Mouse (Mus musculus) lung, embryonic 16.5 days (tissue): ENCODE measurements around the gene Ubc. TPM values are rescaled to one million over a fixed set of nuclear protein-coding genes. Genes with fewer than 3 reads are reported as not detected.

ENCODE experiments used
- ATAC-seq: fragments of 200-750 bp; cut with Nextera tagmentation; 2 replicates; pipeline ENCODE4 v1.8.0; 2017; ENCODE audit warnings: low read depth, mild to moderate bottlenecking, moderate library complexity
- H3K27ac ChIP-seq: fragments of 300-500 bp; sonication (generic); 2 replicates; pipeline ENCODE4 v1.5.1; 2014; ENCODE audit warnings: mild to moderate bottlenecking, control low read depth, low read length
- H3K27me3 ChIP-seq: fragments of 300-500 bp; sonication (generic); 2 replicates; pipeline ENCODE4 v1.6.1; 2014; ENCODE audit warnings: low read depth, low read length, mixed read lengths; ENCODE audit not compliant: control insufficient read depth, insufficient read depth
- H3K36me3 ChIP-seq: fragments of 300-500 bp; sonication (generic); 2 replicates; pipeline ENCODE4 v1.6.1; 2014; ENCODE audit warnings: low read length; ENCODE audit not compliant: control insufficient read depth, insufficient read depth
- H3K4me1 ChIP-seq: fragments of 300-500 bp; sonication (generic); replicated peaks from 2 replicates; pipeline ENCODE4 v1.6.1; 2014; ENCODE audit warnings: low read length, mixed read lengths; ENCODE audit not compliant: control insufficient read depth, insufficient read depth
- H3K4me2 ChIP-seq: fragments of 300-500 bp; sonication (generic); 2 replicates; pipeline ENCODE4 v1.6.1; 2014; ENCODE audit warnings: low read depth, low read length, control low read depth
- H3K4me3 ChIP-seq: fragments of 300-500 bp; sonication (generic); 2 replicates; pipeline ENCODE4 v1.5.1; 2014; ENCODE audit warnings: mild to moderate bottlenecking, low read length, control low read depth
- H3K9ac ChIP-seq: fragments of 300-500 bp; sonication (generic); 2 replicates; pipeline ENCODE4 v1.6.1; 2014; ENCODE audit warnings: low read length, control low read depth
- H3K9me3 ChIP-seq: fragments of 300-500 bp; sonication (generic); 2 replicates; pipeline ENCODE4 v1.6.1; 2016; ENCODE audit warnings: low read length; ENCODE audit not compliant: control insufficient read depth
- WGBS: fragments of 180-500 bp; shearing (Covaris S2); extraction: QIAGEN DNeasy Blood & Tissue Kit; methylation state at CpG from one replicate; pipeline ENCODE4 v1.1.7; 2014; 5-methylcytosine and 5-hydroxymethylcytosine counted together
- polyA plus RNA-seq: library from polyadenylated mRNA; unstranded; fragments of >200 nt; fragmentation: Nextera tagmentation; extraction: Ambion mirVana; gene quantifications from 2 replicates; pipeline ENCODE4 v1.2.1, GENCODE M21; 2015

Ubc gene
- polyA plus RNA-seq, 1 experiment from 2014 or later = 1,205 TPM

DNA sequence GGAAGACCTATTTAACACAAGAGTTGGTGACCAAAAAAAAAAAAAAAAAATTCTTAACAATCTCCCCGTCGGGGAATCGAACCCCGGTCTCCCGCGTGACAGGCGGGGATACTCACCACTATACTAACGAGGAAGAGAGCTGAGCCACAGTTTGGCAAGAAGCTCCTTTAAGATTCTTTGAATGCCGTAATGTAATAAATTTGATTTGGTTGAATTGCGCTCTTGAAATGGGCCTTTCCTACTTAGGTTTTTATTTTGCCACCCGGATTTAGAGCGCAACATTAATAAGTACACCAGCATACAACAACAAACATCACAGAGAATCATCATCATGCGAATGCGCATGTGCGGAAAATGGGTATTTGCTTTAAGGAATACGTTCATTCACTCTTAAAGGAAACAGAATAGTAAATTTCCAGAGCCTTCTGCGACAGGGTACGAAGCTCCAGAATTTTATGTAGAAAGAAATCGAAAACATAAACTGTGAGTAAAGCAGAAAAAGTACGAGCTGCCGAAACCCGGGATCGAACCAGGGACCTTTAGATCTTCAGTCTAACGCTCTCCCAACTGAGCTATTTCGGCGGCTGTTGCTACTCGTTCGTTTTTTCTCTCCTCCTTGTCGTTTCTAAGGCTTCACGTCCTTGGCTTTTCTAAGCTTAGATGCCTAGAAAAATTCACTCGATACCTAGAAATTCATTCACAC lies 15.7 kb upstream of the Ubc start:
- peak overlapping the region; percentile 90 for H3K27ac ChIP-seq
- peak overlapping the region; percentile 67 for H3K4me3 ChIP-seq
- under 1% methylated on average over 31 of the region's 31 CpGs for WGBS
- H3K27me3 ChIP-seq = no peaks in the 10 kb centered on the region
- no peaks in the 10 kb centered on the region for H3K9me3 ChIP-seq
- peak overlapping the region; percentile 74 for H3K4me2 ChIP-seq
- peak; percentile 75 for ATAC-seq
- no peaks in the 10 kb centered on the region for H3K36me3 ChIP-seq
- peak overlapping the region; percentile 77 for H3K9ac ChIP-seq
- H3K4me1 ChIP-seq = peaks cover 16% of the 10 kb centered on the region

DNA sequence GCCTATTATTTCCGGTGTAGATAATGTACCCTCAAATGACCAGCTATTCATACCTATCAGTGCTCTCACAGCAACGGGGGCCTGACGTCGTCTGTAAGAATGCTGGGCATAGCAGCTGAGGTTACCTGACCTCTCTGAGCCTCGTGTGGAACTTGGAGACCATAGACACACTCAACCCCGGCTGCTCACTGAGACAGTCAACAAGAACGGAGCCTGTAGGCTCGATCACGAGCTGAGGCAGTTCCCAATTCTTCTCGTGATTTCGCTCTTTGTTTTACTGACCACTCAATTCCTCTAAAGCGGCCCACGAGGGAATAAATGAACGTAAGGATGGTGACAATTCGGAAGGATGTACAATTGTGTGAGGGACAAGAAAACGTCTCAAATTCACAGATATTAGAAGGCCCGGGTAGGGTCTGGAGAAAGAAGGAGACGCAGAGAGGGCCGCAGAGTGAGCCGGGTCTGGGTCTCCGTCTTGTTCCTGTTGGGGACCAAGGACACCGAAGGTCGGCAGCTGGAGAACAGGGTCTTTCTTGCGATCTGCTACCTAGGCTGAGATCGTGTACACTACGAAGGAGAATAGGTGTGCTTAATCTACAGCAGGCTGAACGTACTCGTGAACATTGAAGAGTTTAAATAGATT lies 15.0 kb upstream of the Ubc start:
- Histone ChIP-seq H3K9me3 (no peaks in the 10 kb centered on the region), H3K27ac (peak overlapping the region; percentile 69), H3K27me3 (no peaks in the 10 kb centered on the region), H3K9ac (peak overlapping the region; percentile 62), H3K36me3 (no peaks in the 10 kb centered on the region), H3K4me1 (peaks cover 16% of the 10 kb centered on the region), H3K4me2 (peak overlapping the region; percentile 74), H3K4me3 (peak overlapping the region; percentile 67)
- under 1% methylated on average over 28 of the region's 28 CpGs for WGBS
- ATAC-seq = peak; percentile 39

DNA sequence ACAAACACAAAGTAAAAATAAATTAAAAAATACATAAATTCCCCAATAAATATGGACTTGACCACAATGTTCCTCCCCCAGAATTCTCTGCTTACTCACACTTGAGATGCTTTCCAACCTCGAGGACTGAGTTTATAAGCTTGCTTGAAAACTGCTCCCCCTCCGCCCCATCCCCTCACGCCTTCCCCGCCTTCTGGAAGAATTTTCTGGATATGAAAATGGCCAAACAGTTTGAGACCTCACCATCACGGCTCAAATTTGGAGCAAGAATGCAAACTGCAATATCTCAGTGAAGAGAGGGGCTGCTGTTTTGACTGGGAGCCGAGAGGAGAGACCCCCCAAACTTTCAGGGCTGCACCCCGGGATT lies 14.5 kb upstream of the Ubc start:
- ATAC-seq = no peak
- H3K27me3 ChIP-seq = no peaks in the 10 kb centered on the region
- H3K9ac ChIP-seq = peak overlapping the region; percentile 62
- WGBS = 1% methylated on average over 7 of the region's 7 CpGs
- H3K4me1 ChIP-seq = peaks cover 12% of the 10 kb centered on the region
- H3K4me2 ChIP-seq = peak overlapping the region; percentile 74
- H3K27ac ChIP-seq = peak overlapping the region; percentile 69
- H3K9me3 ChIP-seq = no peaks in the 10 kb centered on the region
- peak overlapping the region; percentile 67 for H3K4me3 ChIP-seq
- no peaks in the 10 kb centered on the region for H3K36me3 ChIP-seq

DNA sequence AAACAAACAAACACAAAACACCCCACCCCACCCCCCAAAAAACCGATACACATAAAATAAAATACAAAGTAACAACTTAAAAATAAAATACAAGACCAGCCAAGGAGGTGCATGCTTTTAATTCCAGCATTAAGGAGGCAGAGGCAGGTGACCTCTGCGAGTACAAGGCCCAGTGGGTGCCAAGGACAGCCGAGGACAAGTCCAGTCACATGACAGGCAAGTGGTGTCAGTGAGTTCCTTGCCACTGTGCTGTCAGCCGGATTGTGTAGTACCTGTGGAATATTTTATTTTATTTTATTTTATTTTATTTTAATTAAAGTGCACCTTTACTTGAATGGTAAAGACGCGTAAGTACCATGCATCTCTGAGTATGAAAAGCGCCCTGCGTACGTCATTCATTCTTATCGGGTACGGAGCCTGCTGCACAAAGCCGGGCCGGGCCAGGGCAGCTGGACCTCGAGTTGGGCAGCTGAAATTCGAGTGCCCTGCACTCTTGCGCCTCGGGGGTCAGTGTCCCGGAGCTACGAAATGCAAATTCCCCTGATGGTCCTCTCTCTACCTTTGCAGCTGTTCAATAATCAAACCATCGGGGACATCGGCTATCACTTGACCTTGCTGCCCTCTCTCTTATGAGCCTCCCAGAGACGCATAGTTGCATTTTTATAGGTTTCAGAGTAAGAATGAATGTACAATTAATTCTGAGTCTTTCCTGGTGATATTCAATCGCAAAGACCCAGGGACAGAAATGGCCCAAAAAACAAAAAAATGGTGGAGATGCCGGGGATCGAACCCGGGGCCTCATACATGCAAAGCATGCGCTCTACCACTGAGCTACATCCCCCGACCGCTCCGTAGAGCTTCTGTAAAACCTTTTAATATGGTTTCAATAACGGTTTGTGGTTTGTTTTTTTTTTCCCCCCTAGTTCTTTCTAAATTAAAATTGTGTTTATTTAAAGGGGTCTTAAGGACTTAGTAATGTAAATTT lies 13.8 kb upstream of the Ubc start:
- no peaks in the 10 kb centered on the region for H3K27me3 ChIP-seq
- peaks cover 11% of the 10 kb centered on the region for H3K4me1 ChIP-seq
- peak overlapping the region; percentile 49 for H3K4me3 ChIP-seq
- peak; percentile 30; the same call in 1 of the 2 replicates for ATAC-seq
- 9% methylated on average over 31 of the region's 31 CpGs for WGBS
- H3K9me3 ChIP-seq = no peaks in the 10 kb centered on the region
- H3K27ac ChIP-seq = no peak overlapping the region
- no peaks in the 10 kb centered on the region for H3K36me3 ChIP-seq
- H3K4me2 ChIP-seq = peak overlapping the region; percentile 74
- H3K9ac ChIP-seq = peak overlapping the region; percentile 56

DNA sequence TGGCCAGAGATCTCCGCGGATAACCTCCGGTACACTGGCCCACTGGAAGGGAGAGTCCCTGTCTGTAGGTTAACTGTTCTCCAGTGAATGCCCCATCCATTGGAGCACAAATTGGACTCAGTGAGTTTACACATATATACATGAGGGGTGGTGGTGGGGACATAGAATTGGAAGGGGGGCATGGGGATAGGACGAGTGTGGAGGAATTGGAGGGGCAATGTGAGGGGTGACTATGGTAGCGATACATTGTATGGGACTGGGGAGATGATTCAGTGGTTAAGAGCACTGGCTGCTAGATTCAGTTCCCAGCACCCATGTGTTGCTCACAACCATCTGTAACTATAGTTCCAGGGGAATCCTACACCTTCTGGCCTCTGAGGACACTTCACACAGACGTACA lies 13.0 kb upstream of the Ubc start:
- 64% methylated on average over 6 of the region's 6 CpGs for WGBS
- Histone ChIP-seq H3K27ac (no peak overlapping the region), H3K27me3 (no peaks in the 10 kb centered on the region), H3K9me3 (no peaks in the 10 kb centered on the region), H3K36me3 (no peaks in the 10 kb centered on the region), H3K4me1 (peaks cover 11% of the 10 kb centered on the region), H3K4me2 (no peak overlapping the region), H3K4me3 (no peak overlapping the region), H3K9ac (no peak overlapping the region)
- no peak for ATAC-seq

DNA sequence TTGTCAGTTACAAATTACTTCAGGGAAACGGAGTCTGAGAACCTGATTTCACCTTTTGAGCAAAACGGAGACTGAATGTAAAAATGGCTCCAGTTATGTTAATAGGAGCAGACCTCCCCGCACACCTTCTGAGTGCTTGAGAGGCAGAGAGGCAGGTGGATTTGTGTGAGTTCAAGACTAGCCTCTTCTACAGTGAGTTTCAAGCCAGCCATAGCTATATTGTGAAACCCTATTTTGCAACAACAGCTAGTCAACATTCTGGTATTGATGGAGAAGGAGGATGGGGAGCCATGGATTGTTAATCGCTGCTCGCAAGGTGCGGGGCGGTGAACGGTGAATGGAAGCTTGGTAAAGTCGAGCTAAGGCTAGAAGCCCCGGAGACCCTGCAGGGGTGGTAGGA lies 12.5 kb upstream of the Ubc start:
- ATAC-seq = no peak
- peaks cover 11% of the 10 kb centered on the region for H3K4me1 ChIP-seq
- H3K9ac ChIP-seq = no peak overlapping the region
- H3K4me2 ChIP-seq = no peak overlapping the region
- H3K36me3 ChIP-seq = no peaks in the 10 kb centered on the region
- H3K9me3 ChIP-seq = no peaks in the 10 kb centered on the region
- H3K27me3 ChIP-seq = no peaks in the 10 kb centered on the region
- WGBS = 59% methylated on average over 10 of the region's 10 CpGs
- no peak overlapping the region for H3K4me3 ChIP-seq
- H3K27ac ChIP-seq = no peak overlapping the region

DNA sequence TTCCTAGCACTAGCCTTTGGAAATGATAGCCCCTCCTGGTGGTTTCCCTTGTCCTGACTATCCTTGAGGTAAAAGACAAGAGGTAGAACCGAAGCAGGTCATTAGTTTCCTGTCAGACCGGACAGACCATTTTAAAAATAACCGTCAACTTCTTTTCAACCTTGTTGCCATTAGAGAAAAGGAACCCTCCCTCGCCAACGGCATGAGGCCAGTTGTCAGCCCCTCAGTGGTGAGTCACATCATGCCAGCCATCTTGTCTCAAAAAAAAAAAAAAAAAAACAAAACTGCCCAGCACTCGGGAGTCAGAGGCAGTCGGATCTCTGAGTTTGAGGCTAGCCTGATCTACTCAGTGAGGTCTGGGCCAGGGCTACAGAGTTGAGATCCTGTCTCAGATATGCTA lies 10.9 kb upstream of the Ubc start:
- H3K9ac ChIP-seq = no peak overlapping the region
- H3K4me3 ChIP-seq = no peak overlapping the region
- H3K4me1 ChIP-seq = 0 out of 2 replicates have a peak, but pooled peaks cover 3% of the 10 kb centered on the region
- no peak overlapping the region for H3K27ac ChIP-seq
- no peak overlapping the region for H3K4me2 ChIP-seq
- H3K36me3 ChIP-seq = no peaks in the 10 kb centered on the region
- no peaks in the 10 kb centered on the region for H3K9me3 ChIP-seq
- WGBS = 38% methylated on average over 7 of the region's 7 CpGs
- no peak for ATAC-seq
- no peaks in the 10 kb centered on the region for H3K27me3 ChIP-seq

DNA sequence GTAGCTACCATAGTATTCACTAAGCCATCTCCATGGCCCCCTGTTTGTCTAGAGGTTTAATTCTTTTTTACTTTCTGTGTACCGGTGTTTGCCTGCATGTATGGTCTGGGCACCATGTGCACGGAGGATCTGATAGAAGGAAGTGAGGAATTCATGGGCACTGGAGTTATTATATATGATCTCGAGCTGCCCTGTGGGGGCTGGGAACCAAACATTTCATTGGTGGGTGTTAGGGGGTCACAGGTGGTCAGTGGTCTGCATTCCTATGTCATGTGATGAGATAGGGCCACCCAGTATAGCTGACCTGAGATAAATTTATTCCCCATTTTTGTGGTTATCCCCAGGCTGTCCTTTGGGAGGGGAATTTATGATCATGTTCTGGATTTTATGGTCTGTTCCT lies 5.0 kb upstream of the Ubc start:
- H3K9me3 ChIP-seq = no peaks in the 10 kb centered on the region
- peaks cover 35% of the 10 kb centered on the region for H3K4me1 ChIP-seq
- no peaks in the 10 kb centered on the region for H3K36me3 ChIP-seq
- H3K9ac ChIP-seq = no peak overlapping the region; the same call in 1 of the 2 replicates
- peak overlapping the region; percentile 100; the same call in 1 of the 2 replicates for H3K27ac ChIP-seq
- no peak for ATAC-seq
- peak overlapping the region; percentile 56 for H3K4me2 ChIP-seq
- no peaks in the 10 kb centered on the region for H3K27me3 ChIP-seq
- no peak overlapping the region for H3K4me3 ChIP-seq
- WGBS = 55% methylated on average over 3 of the region's 3 CpGs
